Mouse (Mus musculus) T-helper 2 cell (primary cell): ENCODE data around the gene Dgat2.

ENCODE experiments used
- in situ Hi-C: fragments of 300-600 bp; cut with MboI, MseI; formaldehyde crosslinking; loops from one replicate; pipeline ENCODE4 v1.15.1; 2025; ENCODE audit warnings: high pct_unique_total_duplicates

The Dgat2 gene

GRCm38 (mm10) chr7:99140511-99140910, 42.0 kb downstream of the Dgat2 start:
- in situ Hi-C loops, result no loop called here

GRCm38 (mm10) chr7:99139841-99140491, 42.6 kb downstream of the Dgat2 start:
- in situ Hi-C loops, result no loop called here

DNA sequence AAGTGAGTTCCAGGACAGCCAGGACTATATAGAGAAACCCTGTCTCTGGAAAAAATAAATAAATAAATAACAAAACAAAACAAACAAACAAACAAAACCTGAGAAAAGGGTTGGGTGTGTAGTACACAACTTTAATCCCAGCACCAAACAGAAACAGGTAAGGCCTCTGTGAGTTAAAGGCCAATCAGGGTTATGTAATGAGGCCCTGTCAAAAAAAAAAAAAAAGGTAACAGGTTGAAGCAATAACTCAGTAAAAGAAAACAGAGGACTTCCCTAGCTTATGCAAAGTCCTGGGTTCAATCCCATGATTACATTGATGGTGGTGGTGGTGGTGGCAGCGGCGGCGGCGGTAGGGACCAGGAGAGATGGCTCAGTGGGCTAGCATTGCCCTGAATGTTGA, 45.0 kb downstream of the Dgat2 start:
- in situ Hi-C loops, result no loop called here

DNA sequence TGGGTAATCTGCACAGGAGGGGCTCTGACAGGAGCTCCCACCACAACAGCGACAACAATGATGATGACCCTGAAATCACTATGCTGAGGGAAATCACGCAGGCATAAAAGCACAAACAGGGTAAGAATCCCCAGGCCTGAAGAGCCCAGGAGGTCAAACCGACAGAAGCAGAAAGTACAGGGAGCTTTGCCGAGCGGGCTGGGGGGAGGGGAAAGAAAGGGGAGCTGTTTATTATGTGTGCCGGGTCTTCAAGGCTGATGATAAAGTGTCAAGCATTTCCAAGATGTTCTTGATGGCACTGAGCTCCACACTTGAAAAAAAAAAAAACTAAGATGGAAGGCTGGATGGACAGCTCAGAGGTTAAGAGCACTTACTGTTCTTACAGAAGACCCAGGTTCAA, 45.7 kb downstream of the Dgat2 start:
- in situ Hi-C loops, result no loop called here

DNA sequence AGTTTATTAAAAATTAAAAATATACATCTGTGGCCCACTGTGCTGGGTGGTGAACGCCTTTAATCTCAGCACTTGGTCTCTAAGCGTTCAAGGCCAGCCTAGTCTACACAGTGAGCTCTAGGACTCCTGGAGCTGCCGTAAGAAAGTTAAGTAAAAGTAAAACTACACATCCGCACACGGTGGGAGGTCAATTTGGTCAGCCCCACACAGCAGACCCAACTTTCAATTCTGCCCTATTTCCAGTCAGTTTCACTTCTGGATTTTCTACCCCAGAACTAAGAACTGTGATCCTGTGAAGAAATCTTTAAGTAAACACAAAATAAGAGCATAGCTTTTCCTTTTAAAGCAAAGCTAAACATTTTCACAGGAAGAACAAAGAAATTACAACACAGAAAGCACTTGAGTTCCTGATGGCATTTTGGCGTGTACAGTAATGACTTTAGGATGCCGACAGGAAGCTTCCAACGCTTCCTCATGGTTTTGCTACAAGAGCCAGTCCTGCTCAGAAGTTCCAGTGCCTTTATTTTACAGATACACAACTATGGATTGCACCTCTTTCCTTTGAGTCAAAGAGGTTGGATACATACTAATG, 48.6 kb downstream of the Dgat2 start:
- in situ Hi-C loops, result no loop called here

- in situ Hi-C loops, result no loop called here
Measured at GRCm38 (mm10) chr7:99132597-99132996, 49.9 kb downstream of the Dgat2 start.

DNA sequence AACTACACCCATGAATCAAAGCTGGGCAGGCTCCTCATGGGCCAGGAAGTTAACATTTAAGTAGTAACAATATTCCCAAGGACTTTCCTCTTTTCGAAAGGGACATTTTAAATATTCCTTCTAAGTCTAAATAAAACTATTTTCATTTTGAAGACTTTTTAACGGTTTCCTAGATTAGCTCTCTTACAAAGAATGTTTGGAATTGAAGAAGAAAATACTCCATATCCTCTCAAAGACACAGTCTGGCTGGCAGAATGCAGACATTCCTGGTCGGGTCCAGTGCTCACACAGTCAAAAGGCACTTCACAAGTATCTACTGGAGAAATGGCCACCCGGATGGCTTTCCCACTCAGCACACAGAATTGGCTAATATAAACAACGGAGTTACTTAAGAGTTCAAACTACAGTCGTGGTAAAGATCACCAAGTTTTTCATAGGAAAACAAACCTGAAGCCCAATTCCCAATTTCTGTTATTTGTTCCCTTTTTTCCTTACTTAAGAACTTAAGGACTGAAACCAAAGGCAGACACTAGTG, 50.6 kb downstream of the Dgat2 start:
- in situ Hi-C loops, result no loop called here

GRCm38 (mm10) chr7:99128965-99129364, 53.6 kb downstream of the Dgat2 start:
- in situ Hi-C loops, result no loop called here

DNA sequence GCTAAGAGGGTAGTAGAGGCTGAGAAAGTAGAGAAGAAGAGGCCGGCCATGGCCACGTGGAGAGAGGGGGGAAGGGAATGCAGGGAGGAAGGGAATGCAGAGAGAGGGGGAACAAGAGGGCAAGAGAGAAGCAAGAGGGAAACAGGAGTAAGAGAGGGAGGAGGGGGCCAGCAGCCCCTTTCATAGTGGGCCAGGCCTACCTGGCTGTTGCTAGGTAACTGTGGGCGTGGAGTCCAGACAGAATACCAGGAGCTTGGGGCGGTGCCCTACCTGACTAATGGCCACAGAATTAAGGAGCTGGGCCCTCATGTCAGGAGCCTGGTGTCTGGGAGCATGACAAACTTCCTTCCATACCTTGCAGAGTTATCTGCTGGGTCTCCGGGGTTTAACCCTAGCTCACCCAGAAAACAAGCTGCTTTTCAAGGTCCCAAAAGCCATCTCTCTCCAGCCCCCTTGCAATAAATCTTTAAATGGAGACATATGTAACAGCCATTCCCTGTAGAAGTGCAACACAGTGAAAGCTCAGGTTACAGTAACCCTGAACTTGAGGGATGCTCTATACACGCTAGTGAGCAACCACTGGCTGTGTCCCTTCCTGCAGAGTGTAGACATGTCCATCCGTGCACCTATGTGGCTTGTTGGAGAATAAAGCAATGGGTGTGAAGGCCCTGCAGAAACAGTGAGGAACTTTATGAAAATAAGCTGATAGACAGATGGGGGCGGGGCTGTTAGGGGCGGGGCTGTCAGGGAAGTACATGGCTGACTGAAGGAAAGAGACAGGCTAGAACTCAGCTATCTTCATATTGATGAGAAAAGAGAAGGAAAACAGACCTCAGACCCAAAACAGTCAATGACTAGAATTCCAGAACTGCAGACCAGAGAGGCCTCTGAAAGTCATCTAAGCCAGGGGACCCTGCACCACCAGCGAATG, 54.2 kb downstream of the Dgat2 start:
- in situ Hi-C loops, result no loop called here

GRCm38 (mm10) chr7:99126057-99126456, 56.5 kb downstream of the Dgat2 start:
- in situ Hi-C loops, result no loop called here

- in situ Hi-C loops, result loop anchor here (25.0 kb wide), 1 partner anchor 1485 kb away; no protein-coding TSS in a partner anchor
Measured at GRCm38 (mm10) chr7:99122651-99123050, 59.9 kb downstream of the Dgat2 start.

DNA sequence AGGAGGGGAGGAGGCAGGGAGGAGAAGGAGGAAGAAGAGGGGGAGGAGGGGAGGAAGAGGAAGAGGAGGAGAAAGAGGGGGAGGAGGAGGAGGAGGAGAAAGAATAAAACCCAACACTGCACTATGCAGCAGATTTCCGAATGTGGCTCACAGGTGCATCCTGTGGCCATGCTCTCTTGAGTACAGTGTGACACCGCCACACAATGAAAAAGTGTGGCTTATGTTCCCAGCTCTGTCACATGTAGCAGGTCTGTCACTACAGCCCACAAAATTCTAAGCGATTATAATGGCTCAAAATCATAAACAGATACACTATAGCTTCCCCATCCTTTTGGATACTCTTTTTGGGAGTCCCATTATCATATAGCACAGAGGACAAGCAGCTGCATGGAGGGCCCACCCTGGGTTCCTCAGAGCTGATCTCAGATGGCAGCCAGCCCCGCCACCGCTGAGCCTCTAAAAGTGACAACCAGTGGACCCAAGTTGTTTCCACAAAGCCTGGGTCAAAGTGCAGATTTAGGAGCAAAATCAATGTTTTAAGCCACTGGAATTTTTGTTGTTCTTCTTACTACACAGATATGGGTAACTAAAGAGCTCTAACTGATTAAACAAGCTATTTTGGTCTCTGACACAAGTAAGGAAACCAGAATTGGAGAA, 61.5 kb downstream of the Dgat2 start:
- in situ Hi-C loops, result loop anchor here (25.0 kb wide), 1 partner anchor 1484 kb away; no protein-coding TSS in a partner anchor

- in situ Hi-C loops, result loop anchor here (25.0 kb wide), 1 partner anchor 1483 kb away; no protein-coding TSS in a partner anchor
Measured at GRCm38 (mm10) chr7:99120082-99120481, 62.4 kb downstream of the Dgat2 start.

DNA sequence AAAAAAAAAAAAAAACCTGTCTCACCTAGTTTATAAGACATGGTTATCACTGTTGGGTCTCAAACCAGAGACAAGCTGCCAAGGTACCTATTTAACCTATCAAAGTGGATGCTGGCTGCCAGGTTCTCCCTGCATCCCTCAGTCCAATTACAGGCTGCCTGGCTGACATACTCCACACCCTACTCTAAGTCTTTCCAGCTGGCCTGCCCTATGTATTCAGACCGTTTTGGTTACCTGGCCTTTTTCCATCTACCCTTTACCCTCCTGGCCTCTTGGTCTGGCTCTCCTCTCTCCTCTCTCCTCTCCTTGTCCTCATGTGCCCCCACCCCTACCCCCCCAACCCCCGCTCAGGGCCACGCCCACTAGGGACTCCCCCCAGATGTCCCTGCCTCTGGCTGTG, 65.7 kb downstream of the Dgat2 start:
- in situ Hi-C loops, result loop anchor here (25.0 kb wide), 1 partner anchor 1479 kb away; no protein-coding TSS in a partner anchor

DNA sequence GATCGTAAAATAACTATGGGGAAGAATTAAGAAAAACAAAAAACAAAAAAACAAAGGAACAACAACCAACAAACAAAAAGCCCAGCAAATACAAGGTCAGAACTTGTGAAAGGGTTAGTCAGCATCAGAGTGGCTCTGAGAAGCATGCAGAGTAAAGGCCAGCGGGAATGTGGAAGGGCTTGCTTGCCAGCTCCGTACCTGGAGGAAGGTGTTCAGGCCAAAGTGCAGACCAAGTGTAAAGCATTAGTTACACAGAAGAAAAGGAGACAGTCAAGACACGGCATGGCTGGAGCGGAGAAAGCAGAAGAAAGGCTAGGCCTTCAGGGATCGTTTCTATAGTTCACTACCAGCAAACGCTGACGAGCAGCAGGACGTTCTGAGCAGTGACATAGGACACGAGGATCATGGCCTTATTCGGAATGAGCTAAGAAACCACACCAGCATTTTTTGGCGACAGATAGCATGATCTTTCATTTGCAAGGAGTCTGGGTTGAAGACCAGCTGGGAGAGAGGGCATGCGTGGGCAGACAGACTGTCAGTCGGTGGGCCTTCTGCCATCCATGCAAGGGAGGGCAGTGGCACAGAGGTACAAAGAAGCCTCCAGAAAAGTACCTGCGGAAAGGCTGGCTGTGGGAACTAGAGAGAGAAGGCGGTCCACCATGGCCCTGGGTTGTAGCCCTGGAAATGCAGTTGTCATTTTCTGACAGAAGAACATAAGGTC, 68.4 kb downstream of the Dgat2 start:
- in situ Hi-C loops, result loop anchor here (25.0 kb wide), 1 partner anchor 1477 kb away; no protein-coding TSS in a partner anchor

DNA sequence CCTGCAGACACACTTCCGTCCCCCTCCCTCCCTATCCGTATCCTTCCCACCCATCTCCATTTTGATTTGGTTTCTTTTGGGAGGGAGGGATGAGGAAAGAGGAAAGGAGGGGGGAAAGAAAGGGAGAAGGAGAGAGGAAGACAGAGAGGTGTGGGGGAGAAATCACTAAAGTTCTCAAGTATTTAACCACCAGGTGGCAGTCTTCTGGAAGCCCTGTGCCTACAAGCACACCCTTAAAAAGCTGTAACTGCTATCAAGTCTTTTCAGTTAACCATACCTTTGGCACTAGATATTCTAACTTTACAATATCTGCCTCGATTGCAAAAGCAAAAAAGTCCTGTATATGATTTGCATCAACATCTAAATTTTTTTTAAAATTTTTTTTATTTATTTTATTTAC, 75.0 kb downstream of the Dgat2 start:
- in situ Hi-C loops, result loop anchor here (25.0 kb wide), 1 partner anchor 1470 kb away; no protein-coding TSS in a partner anchor

GRCm38 (mm10) chr7:99106714-99107270, 75.7 kb downstream of the Dgat2 start:
- in situ Hi-C loops, result loop anchor here (25.0 kb wide), 1 partner anchor 1469 kb away; no protein-coding TSS in a partner anchor
